Mouse (Mus musculus) embryonic facial prominence, embryonic 14.5 days (tissue): ENCODE measurements around the gene Olfr550. TPM values are rescaled to one million over a fixed set of nuclear protein-coding genes. Genes with fewer than 3 reads are reported as not detected.

ENCODE experiments used
- polyA plus RNA-seq: library from polyadenylated mRNA; unstranded; fragments of >200 nt; fragmentation: Nextera tagmentation; extraction: Ambion mirVana; gene quantifications from 2 replicates; pipeline ENCODE4 v1.2.1, GENCODE M21; 2014

The Olfr550 gene
- polyA plus RNA-seq, 1 experiment from 2014 or later = 0.33 TPM

Other genes starting within 250 kb of the Olfr550 start
- gene Rrm1, start 129.7 kb upstream of the Olfr550 start, polyA plus RNA-seq = 98.1 and 123 TPM in 2 replicates
- 0.31 and 0.97 TPM in 2 replicates for gene Olfr543, start 89.8 kb upstream of the Olfr550 start, polyA plus RNA-seq
- 0.10 and 0.14 TPM in 2 replicates for gene Olfr544, start 83.1 kb upstream of the Olfr550 start, polyA plus RNA-seq
- not detected in 2 replicates for gene Olfr545, start 71.9 kb upstream of the Olfr550 start, polyA plus RNA-seq
- gene Olfr547, start 36.7 kb upstream of the Olfr550 start, polyA plus RNA-seq = not detected in 2 replicates
- not detected in 2 replicates for gene Olfr548-ps1, start 30.5 kb upstream of the Olfr550 start, polyA plus RNA-seq
- gene Olfr549, start 21.6 kb upstream of the Olfr550 start, polyA plus RNA-seq = not detected in 2 replicates
- gene Trim21, start 6.0 kb upstream of the Olfr550 start, polyA plus RNA-seq = 0.58 and 1.1 TPM in 2 replicates
- 0.03 TPM in 1 of 2 replicates, not detected in the other for gene Olfr551, start 20.4 kb downstream of the Olfr550 start, polyA plus RNA-seq
- gene Olfr552, start 26.3 kb downstream of the Olfr550 start, polyA plus RNA-seq = 0.14 TPM in 1 of 2 replicates, not detected in the other
- 0.08 TPM in 1 of 2 replicates, not detected in the other for gene Olfr553, start 46.8 kb downstream of the Olfr550 start, polyA plus RNA-seq
- gene Olfr554, start 67.0 kb downstream of the Olfr550 start, polyA plus RNA-seq = not detected in 2 replicates
- gene Olfr555, start 87.4 kb downstream of the Olfr550 start, polyA plus RNA-seq = not detected in 2 replicates
- gene Olfr556, start 93.5 kb downstream of the Olfr550 start, polyA plus RNA-seq = not detected in 2 replicates
- 12.6 and 15.4 TPM in 2 replicates for gene Trim68, start 115.9 kb downstream of the Olfr550 start, polyA plus RNA-seq
- 0.10 and 0.12 TPM in 2 replicates for gene Olfr557, start 124.5 kb downstream of the Olfr550 start, polyA plus RNA-seq
- 0.75 and 1.4 TPM in 2 replicates for gene Olfr558, start 130.8 kb downstream of the Olfr550 start, polyA plus RNA-seq
- gene Olfr33, start 147.6 kb downstream of the Olfr550 start, polyA plus RNA-seq = not detected in 2 replicates
- gene Olfr559, start 156.0 kb downstream of the Olfr550 start, polyA plus RNA-seq = not detected in 2 replicates
- gene Olfr560, start 187.9 kb downstream of the Olfr550 start, polyA plus RNA-seq = not detected in 2 replicates
- 1.0 and 1.5 TPM in 2 replicates for gene Olfr78, start 188.0 kb downstream of the Olfr550 start, polyA plus RNA-seq
- gene Olfr561, start 199.8 kb downstream of the Olfr550 start, polyA plus RNA-seq = 0.11 TPM in 1 of 2 replicates, not detected in the other
- gene Olfr564, start 232.0 kb downstream of the Olfr550 start, polyA plus RNA-seq = not detected in 2 replicates